Mouse (Mus musculus) kidney, adult 11 months (tissue): Measurements from ENCODE around the gene Pla1a.

Experiments
- DNase-seq: peaks from one replicate; pipeline ENCODE4 v3.0.0; 2022

The Pla1a gene

DNA sequence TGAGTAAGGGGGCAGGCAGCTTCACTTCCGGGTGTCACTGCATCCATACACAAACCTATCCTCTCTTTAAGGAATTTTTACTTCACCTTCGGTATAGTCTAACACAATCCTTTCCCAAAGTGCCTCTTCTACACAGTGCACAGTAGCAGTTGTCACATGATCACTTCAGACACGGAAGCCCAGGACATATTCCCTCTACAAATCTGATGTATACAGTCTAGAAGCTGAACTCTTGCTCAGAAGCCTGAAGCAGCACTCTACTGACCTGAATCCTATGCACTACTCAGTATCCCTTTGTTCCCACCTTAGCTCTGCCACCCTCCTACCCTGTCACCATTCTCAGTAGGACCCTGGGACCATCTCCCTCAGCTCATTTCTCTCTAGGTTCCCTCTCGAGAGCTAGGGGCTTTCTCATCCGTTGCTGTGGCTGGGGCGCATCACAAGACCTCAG is 47.7 kb downstream of the Pla1a start:
- DNase-seq, result no peak

DNA sequence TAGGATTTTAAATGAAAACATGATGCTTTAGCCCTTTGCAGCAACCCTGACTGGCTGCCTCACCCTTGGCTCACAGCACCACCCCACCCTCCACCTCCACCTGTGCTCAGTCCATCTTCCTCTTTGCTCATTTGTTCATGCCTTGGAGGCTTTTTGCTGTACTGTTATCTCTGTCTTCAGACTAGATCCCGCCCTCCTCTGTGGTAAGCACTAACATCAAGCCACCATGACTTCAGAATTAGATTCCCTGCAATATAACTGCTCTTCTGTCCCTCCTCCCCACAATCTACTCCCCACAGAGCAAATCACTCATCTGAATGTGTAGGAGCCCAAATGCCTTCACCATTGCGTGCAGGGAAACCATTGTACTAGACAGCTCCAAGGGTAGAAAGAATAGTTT is 49.3 kb downstream of the Pla1a start:
- DNase-seq, result no peak

DNA sequence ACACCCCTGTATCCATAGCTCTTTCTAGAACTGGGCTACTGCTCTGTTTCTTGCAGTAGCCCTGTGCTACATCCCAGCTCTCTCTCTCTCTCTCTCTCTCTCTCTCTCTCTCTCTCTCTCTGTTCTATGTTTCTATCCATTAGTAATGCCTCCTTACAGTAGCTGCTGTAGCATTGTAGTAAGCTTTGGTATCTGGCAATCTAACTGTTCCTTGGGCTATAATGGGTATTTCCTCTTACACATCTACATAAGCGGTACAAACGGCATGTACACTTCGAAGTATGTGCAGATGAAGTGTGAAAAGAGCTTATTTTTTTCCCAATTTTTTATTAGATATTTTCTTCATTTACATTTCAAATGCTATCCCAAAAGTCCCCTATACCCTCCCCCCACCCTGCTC is 53.0 kb downstream of the Pla1a start:
- DNase-seq, result no peak

DNA sequence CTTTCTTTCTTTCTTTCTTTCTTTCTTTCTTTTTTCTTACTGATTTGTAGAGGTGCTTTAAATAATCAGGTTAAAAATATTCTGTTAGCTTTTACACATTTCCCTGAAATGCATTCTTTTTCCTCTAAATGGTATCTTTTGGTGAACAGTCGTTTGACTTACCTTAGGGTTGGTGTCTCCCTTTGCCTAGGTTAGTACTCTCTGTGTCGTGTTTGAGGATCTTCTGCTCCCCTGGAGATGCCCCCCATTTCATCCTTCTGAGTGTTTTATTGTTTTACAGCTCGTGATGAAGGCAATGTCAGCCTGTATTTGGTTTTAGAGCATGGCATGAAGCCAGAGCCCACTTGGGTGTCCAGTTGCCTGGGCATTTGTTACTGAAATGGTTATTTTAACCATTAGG is 53.5 kb downstream of the Pla1a start:
- DNase-seq, result no peak

DNA sequence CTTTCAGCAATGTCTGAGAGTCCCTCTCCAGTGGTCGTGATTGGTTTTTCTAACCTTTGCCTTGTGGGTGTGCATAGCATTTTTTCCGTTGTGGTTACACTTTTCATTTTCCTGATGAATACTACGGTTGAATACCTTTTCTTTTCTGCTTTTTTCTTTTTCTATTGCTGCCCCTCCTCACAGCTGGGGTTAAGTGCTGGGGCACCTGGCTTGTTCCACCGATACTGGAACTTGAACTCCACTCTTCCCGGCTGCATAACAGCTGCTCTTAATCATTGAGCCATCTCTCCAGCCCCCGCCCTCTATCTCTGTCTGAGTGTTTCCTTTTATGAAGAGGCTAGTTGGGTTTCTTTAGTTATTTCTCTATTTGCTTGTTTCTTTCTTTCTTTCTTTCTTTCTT is 53.9 kb downstream of the Pla1a start:
- DNase-seq, result no peak

DNA sequence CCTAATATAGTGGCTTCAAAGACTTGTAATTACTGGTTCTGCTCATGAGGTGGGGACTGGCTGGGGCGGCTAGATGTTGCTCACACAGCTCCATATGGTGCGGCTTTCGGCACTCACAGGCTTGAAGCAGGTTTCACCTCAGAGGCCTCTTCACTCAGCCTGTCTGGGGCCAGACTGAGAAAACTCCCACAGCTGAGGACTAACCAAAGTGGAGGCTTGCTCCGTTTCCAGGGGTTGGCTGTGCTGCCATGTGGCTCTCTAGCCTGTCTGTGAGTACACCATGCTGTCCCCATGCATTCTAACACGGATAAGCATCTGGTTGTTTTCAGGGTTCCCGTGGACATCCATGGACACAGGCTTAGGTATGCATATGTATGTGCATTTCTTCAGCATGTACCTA is 54.4 kb downstream of the Pla1a start:
- DNase-seq, result no peak

DNA sequence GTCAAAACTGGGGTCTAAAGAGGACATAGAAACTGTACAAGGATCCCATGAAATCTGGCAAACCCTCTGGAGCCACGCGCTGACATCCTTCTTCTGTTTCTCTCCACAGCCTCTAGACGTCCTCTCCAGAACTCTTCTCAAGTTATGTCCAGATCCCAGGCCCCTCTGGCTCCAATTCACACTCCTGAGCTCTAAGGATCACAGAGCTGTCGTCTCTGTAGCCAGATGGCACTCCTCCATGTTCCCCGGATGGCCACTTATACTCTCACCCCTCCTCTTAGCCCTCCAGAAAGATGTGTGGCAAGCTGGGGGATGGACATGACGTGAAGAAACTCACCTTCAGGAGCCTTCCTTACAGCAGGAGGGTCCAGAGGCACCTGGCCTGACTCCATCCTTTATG is 55.4 kb downstream of the Pla1a start:
- DNase-seq, result no peak

DNA sequence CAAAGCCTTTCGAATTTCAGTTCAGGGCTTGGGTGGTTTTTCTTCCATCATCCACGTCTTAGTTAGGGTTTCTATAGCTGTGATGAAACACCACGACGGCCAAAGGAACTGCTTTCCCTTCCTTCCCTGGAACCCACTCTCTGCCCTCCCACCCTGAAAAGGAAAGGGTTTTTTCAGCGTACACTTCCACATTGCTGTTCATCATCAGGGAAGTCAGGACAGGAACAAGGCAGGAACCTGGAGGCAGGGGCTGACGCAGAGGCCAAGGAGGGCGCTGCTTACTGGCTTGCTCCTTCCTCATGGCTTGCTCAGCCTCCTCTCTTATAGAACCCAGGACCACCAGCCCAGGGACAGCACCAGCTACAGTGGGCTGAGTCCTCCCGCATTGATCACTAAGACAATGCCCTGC is 56.1 kb downstream of the Pla1a start:
- no peak for DNase-seq

DNA sequence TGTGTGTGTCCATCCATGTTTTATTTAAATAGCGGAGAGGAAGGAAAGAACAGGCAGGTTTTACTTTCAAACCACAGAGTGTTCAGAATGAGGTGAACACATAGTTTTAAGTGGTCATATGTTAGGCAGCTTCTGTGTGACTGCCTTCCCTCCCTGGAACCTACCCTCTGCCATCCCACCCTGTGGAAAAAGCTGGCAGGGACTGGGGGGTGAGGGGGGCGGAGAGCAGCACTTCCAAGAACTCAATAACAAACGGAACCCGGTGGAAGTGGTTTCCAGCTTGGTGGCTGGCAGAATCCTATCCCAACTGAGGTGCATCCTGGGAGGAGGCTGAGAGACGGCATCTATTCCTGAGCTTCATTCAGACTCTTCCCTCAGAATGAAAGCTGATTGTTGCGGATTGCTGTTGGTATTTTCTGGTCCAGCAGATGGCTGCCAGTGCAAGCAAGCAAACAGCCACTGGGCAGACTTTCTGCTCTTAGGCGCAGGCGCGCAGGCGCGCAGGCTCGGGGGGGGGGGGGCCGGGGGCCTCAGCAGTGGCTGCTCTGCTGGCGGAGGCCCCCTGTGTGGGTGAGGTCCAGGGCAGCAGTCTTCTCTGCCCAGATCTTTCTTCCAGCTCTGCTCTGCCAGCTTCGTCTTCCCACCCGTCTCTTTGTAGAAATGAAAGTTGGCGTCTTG is 56.6 kb downstream of the Pla1a start:
- DNase-seq, result peak; percentile 25

DNA sequence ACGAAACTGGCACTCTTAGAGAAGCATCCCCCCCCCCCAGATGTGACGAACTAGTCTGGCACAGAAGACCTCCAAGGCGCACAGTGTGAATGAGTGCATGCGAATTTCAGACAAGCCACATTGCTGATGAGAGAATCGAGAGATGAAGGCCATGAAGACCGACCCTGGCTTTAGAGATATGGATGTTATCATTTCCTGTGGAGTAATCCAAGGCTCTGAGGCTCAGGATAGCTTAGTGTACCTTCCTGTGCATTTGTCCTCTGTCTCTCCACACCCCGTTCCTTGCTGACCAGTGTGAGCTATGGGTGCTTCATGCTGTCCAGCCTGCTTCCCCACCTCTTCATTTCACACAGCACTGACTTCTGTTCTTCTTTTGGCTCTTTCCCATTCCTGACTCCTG is 57.8 kb downstream of the Pla1a start:
- DNase-seq, result no peak

DNA sequence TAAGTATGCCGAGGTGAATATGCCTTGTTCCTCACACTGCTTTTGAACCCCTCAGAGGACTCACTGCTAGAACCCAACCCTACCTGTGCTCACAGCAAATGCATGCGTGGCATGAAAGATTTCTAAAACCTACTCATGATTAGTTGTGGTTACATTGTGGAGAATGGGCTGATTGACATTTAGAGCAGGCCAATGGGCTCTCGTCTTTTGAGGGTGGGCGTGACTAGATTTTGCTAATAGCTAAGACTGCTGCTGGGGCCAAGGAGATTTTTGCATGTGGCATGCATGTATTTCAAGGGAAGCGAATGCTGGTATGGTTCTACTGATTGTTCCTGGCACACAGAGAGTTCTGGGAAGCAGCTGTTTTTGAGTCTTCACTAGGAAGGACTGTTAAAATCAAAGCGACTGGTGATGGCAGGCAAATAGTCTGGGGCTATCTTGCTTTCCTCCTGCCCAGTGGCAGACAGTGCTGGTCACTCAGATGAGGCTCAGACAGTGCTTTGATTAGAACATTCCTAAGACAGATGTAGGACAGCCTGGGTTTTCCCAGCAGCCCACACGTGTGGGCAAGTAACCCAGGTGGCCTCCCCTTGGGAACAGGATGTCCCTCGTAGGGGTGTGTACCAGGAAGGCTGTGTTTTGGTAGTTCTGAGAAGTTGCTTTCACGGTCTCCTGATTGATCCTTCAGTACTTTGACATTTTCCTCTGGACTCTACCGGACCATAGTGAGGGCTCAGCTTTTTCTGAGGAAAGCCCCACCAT is 58.4 kb downstream of the Pla1a start:
- no peak for DNase-seq

DNA sequence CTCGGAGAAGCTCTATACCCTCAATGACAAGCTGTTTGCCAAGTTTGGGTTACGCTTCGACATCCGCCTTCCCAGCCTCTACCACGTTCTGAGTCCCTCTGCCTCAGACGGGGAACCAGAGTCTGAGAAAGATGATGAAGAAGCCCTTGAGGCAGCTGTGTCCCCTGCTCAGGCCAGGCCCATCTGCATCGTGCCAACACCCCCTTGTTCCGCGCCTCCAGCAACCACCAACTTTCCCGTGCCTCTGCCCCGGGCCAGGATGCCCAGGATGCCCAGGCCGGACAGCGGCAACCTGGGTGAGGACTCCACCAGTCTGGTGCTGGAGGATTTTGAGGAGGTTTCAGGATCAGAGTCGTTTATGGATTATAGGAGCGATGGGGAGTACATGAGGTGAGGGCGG is 59.0 kb downstream of the Pla1a start:
- DNase-seq, result no peak

DNA sequence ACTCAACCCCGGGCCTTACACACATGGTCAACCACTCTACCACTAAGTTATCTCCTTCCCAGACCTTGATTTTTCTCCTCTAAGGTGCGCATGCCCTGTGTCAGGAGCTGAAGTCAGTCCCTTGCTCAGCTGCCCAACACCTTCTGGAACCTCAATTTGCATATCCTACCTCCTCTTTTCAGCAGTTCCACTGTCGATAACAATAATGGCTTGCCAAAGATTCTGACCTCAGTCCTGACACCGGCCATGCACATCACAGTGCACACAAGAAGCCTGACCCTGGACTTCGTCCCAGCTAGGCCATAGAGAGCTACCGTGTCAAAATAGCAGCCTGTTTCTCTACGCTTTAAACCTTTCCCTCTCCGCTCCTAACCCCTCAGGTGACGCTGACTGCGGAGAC is 59.5 kb downstream of the Pla1a start:
- DNase-seq, result no peak

DNA sequence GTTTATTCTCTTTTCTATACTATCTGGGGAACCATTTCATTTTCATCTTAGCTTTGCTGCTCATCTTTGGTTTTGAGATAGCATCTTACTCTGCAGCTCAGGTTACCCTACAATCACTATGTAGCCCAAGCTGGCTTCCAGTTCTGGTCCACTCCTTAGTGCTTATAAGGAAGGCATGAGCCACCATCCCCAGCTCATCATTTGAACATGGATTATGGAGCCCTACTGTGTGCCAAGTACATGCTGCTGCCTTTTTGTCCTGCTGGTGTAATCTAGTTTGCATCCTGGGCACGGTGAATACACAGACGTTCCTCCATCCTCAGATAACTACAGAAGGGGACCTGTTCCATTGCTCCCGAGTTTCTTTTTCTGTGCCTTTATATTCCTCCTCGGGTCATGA is 60.1 kb downstream of the Pla1a start:
- DNase-seq, result no peak

DNA sequence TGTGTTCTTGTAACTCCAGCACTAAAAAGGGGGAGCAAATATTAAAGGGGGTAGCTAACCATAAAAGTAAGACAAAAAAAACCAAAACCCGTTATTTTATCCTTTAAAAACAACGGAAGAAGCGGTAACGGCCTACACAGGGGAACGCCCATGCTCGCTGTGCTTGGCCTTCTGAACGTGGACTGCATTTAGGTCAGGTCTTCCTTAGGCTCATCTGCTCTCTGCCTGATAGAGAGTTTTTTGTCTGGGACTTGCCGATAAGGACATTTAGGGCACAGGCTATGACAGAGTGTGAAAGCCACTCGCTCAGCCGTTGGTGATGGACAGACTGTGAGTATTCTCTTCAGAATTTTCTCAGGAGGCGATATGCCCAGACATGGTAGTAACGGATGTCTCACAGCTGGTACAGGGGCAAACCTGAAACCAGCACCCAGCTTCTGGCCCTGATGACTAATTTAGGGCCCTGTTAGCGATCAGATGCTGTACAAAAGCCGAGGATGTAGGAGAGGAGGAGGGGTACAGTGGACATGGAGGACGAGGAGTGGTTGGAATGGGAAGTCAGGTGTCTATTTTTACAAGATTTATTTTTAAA is 61.1 kb downstream of the Pla1a start:
- DNase-seq, result no peak

DNA sequence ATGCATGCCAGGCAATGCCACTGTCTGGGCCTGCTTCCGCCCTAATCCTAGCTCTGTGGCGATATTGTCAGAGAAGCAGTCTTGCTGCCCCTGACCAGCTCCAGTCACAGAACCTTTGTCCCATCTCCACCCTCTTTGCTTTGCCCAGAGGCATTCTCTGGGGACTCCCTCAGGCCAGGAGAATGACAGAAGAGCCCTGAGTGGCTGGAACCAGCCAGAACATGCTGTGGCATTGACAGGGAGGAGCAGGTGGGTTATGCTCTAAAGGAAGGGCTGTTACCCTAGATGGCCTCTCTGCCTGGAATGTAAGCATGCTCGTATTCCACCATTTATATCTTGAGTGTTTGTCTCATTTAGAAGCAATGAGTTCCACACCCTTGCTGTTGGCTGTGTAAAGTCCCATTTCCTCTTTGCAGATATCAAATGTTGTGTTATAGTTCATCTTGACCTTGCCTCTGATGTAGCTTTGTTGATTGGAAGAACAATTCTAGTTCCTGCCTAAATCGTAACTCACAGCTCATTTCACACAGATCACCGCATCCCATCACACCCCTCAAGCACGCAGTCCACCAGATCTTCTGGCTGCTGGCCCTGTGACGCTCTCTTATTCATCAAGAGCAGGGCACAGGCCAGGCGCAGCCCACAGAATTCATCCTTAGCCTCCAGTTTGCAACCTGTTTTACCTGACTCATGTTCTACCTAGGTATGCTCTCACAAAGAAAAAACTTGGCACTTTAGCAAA is 62.1 kb downstream of the Pla1a start:
- no peak for DNase-seq

DNA sequence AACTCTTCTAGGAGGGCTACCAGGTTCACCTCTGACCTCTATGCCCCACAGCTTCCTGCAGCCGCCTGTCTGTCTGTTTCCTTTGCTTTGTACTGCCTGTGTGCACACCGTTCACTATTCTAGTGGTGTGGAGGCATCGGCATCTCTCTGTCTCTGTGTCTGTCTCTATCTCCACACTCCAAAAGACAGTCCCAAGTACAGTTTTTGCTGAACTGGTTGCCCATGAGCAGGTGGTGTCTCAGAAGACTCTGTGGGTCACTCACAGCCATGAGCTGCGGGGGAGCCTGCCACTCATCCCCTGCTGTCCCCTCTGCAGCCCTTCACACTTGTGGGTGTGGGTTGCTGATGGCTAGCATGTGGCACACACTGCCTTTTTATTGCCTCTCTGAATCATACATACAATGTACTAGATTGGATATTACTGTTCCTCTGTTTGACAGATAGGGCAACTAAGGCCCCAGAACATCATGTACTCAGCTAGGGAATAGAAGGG is 62.9 kb downstream of the Pla1a start:
- no peak for DNase-seq

DNA sequence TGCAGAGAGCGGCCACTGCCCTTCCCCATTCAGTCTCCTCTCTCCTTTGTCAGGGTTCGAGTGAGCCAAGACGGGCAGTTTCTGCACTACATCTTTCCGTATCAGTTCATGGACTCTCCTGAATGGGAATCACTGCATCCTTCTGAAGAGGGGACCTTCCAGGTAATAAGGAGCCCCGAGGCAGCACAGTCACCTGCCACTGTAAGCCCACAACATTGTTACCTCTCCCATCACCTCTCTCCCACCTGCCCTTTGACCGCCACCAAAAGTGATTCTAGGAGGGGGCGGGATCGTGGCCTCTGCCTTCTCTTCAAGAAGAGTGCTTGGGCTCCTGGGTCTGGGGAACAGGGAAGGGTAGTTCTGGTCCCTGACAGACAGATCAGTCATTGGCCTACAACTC is 63.5 kb downstream of the Pla1a start:
- no peak for DNase-seq

DNA sequence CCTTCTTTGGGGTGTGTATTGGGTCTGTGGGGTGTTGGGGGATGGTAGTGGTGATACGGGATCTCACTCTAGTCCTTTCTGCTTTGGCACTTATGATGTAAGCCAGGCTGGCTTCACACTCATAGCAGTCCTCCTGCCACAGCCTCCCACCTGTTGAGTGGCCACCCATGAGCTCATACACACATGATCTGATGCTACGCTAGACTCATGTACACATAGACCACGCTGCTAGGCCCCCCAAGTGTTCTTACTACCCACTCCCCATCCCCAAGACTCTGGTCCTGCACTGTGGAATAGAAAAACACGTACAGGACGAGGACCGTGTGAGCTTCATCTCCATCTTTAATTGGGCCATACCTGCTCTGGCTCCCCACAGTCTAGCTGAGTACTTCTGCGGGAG is 63.9 kb downstream of the Pla1a start:
- DNase-seq, result no peak

DNA sequence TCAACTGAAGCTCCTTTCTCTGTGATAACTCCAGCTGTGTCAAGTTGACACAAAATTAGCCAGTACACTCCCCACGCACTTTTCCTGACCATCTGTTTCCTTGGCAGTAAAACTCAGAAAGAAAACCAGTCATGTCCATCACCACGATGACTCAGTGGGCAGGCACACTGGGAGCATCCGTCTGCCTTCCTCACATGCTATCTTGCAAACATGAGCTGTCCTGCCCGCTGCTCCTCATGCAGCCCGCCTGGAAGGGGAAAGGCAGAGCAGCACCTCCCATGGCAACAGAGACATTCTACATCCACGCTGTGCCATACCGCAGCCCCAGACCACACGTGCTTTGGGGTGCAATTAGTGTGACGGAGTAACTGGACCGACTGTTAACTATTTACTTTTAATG is 64.6 kb downstream of the Pla1a start:
- DNase-seq, result no peak

DNA sequence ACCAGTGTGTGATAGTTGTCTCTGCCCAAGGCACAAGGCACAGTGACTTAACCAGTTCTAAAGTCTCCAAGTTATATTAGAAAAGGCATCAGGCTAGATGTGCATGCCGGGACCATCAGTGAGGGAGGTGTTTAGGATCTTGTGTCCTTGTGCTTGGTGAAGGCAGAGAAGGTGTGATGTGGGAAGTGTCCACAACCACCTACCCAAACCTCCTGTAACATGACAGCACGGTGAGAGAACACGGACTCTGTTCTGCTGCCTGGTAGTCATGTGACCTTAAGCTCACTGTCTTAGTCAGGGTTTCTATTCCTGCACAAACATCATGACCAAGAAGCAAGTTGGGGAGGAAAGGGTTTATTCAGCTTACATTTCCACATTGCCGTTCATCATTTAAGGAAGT is 66.7 kb downstream of the Pla1a start:
- DNase-seq, result no peak

DNA sequence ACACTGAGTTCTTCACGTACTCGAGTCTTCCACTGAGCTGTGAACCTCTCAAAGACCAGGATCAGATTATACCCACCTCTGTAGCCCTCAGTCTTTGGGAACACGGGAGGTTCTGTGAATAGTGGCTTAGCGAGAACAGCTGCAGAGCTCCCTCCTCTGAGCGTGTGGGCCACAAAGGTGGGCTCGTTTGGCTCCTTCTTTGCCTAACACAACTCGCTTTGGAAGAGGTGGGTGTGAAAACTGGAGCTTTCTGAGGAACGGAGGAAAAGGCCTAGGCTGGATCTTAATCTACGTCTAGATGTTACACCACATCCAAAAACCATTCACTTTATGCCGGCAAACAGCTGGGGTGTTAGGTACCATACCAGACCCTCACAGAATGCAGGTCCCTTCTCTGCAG is 67.6 kb downstream of the Pla1a start:
- no peak for DNase-seq

DNA sequence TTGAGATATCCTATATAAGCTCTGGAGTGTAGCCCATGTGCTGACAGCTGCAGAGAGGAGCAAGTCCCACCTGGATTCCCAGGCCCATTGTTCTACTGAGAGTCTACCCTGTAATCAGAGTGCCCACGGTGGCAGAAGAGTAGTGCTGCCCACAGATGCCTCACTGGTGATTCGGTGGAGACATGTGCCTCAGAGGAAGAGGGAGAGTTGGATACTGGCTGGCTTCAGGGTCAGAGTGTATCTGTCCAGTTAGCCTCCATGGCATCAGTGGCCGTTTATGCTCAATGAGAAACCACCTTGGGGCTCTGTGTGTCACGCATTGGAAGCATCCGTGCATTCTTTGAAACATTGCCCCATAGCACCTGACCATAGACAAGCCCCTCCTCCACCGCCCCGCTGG is 69.3 kb downstream of the Pla1a start:
- no peak for DNase-seq

DNA sequence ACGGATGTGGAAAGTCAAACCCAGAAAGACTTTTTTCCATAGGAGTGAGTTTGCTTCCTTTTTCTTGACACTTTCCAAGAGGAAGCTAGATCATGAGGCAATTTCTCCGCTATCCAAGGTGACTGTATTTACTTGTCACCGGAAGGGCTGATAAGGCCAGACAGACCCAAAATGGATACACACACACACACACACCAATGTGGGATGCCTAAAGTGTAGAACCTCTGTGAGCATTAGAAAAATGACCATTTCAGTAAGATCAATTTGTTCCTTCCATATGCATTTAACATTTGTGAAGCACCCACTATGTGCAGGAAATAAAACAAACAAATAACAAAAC is 69.7 kb downstream of the Pla1a start:
- DNase-seq, result no peak
